Mouse (Mus musculus) liver, postnatal 0 days (tissue): ENCODE measurements around the gene Rimbp3. TPM values are rescaled to one million over a fixed set of nuclear protein-coding genes. Genes with fewer than 3 reads are reported as not detected.
A peak's percentile ranks its signal among the peaks of the same experiment; 100 is the strongest.
"Not testable (repeated sequence)": the region's sequence is repeated elsewhere in the genome, so short reads cannot be mapped to it uniquely, and the experiment has no call there.

Experiments
- ATAC-seq: fragments of 200-750 bp; cut with Nextera tagmentation; 2 replicates; pipeline ENCODE4 v1.8.0; 2017; ENCODE audit warnings: mild to moderate bottlenecking, moderate library complexity
- DNase-seq: peaks from one replicate; pipeline ENCODE4 v3.0.0-alpha.2; 2016
- H3K27ac ChIP-seq: fragments of 300-500 bp; sonication (generic); 2 replicates; pipeline ENCODE4 v1.5.1; 2014; ENCODE audit warnings: antibody characterized with exemption, moderate library complexity, mild to moderate bottlenecking, low read depth
- H3K27me3 ChIP-seq: fragments of 300-500 bp; sonication (generic); 2 replicates; pipeline ENCODE4 v1.6.1; 2014; ENCODE audit warnings: low read length, control low read depth, mixed read lengths; ENCODE audit not compliant: insufficient read depth
- H3K36me3 ChIP-seq: fragments of 300-500 bp; sonication (generic); replicated peaks from 2 replicates; pipeline ENCODE4 v1.6.1; 2014; ENCODE audit warnings: mild to moderate bottlenecking, control low read depth, low read length, moderate library complexity, mixed read lengths; ENCODE audit not compliant: insufficient read depth
- H3K4me1 ChIP-seq: fragments of 300-500 bp; sonication (generic); 2 replicates; pipeline ENCODE4 v1.6.1; 2014; ENCODE audit warnings: antibody characterized with exemption, mild to moderate bottlenecking, control low read depth; ENCODE audit not compliant: insufficient read depth
- H3K4me2 ChIP-seq: fragments of 300-500 bp; sonication (generic); 2 replicates; pipeline ENCODE4 v1.6.1; 2014; ENCODE audit warnings: low read depth, mild to moderate bottlenecking, low read length, moderate library complexity, mixed read lengths
- H3K4me3 ChIP-seq: fragments of 300-500 bp; sonication (generic); 2 replicates; pipeline ENCODE4 v1.5.1; 2014; ENCODE audit warnings: low read depth, low read length
- H3K9ac ChIP-seq: fragments of 300-500 bp; sonication (generic); replicated peaks from 2 replicates; pipeline ENCODE4 v1.6.1; 2014; ENCODE audit warnings: mild to moderate bottlenecking, moderate library complexity
- H3K9me3 ChIP-seq: fragments of 300-500 bp; sonication (generic); 2 replicates; pipeline ENCODE4 v1.6.1; 2016; ENCODE audit warnings: mild to moderate bottlenecking, control low read depth, low read length, mixed read lengths
- CTCF ChIP-seq: sonication (generic); IDR thresholded peaks from 2 replicates; pipeline ENCODE4 v1.5.1; 2016; ENCODE audit warnings: antibody characterized with exemption, low read depth
- EP300 ChIP-seq: IDR thresholded peaks from 2 replicates; pipeline ENCODE4 v1.6.1; 2016; ENCODE audit warnings: antibody characterized with exemption, low read depth, mild to moderate bottlenecking
- WGBS: fragments of 180-500 bp; shearing (Covaris S2); extraction: QIAGEN DNeasy Blood & Tissue Kit; methylation state at CpG from one replicate; pipeline ENCODE4 v1.1.7; 2014; ENCODE audit not compliant: insufficient replicate concordance; 5-methylcytosine and 5-hydroxymethylcytosine counted together
- polyA plus RNA-seq: library from polyadenylated mRNA; unstranded; fragments of >200 nt; fragmentation: Nextera tagmentation; extraction: Ambion mirVana; gene quantifications from 2 replicates; pipeline ENCODE4 v1.2.1, GENCODE M21; 2015

The Rimbp3 gene
- polyA plus RNA-seq: 0.02 TPM in 1 of 2 replicates, not detected in the other

DNA sequence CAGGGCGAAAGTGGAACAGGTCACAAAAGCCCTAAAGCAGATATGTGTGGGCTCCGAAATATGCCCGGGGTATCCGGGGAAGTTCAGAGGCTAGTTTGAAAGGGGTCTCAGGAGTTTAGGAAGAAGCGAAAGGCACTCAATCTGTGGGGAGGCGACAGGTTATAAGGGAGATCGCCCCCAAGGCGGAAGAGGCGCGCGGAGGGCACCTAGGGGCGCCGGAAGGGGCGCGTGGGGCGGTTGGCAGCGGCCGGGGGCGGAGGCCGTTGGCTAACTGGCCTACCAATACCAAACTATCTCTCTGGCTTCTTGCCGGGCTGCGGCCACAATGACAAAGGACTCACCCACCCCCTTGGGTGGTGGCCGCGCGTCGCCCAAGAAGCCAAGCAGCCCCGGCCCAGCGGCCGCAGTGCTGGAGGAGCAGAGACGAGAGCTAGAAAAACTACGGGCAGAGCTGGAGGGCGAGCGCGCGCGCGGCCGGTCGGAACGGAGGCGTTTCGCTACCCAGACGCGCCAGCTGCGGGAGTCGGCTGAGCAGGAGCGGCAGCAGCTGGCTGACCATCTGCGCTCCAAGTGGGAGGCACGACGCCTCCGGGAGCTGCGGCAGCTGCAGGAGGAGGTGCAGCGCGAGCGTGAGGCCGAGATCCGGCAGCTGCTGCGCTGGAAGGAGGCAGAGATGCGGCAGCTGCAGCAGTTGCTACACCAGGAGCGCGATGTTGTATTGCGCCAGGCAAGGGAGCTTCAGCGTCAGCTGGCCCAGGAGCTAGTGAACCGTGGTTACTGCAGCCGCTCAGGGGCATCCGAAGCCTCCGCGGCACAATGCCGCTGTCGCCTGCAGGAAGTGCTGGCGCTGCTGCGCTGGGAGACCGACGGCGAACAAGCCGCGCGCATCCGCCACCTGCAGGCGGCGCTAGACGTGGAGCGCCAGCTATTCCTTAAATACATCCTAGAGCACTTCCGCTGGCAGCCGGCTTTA, at the start of gene Rimbp3:
Gene Rimbp3, plus strand, starts transcription at position 215 of the 973 bp plus-strand sequence.
- Histone ChIP-seq H3K27ac (no peak within 1 kb of the TSS), H3K9me3 (no peaks in the 10 kb centered on the region), H3K27me3 (peaks cover 23% of the 10 kb centered on the region), H3K36me3 (no peaks in the 10 kb centered on the region), H3K9ac (peak within 1 kb of the TSS; percentile 58), H3K4me3 (peak within 1 kb of the TSS; percentile 58), H3K4me1 (peaks cover 22% of the 10 kb centered on the region), H3K4me2 (peak within 1 kb of the TSS; percentile 98)
- ATAC-seq (peak; percentile 80), DNase-seq (peak; percentile 87)
- TF ChIP-seq CTCF (peak; percentile 90), EP300 (no peak)
- 2% methylated on average over 82 of the region's 85 CpGs for WGBS

DNA sequence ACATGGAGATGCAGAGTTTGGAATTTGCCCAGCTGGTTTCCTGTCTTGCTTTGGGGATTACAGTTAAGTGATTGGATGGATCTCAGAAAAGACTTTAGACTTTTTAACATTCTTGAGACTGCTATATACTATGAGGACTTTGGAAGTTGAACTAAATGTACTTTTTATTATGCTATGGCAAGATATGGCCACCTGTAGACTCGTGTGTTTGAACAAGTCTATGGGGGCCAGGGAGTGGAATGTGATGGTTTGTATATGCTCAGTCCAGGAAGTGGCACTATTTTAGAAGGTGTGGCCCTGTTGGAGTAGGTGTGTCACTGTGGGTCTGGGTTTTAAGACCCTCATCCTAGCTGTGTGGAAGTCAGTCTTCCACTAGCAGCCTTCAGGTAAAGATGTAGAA, 42.9 kb upstream of the Rimbp3 start:
- not testable (repeated sequence) for ATAC-seq, H3K9ac ChIP-seq
- H3K36me3 ChIP-seq: peaks cover 28% of the 10 kb centered on the region

DNA sequence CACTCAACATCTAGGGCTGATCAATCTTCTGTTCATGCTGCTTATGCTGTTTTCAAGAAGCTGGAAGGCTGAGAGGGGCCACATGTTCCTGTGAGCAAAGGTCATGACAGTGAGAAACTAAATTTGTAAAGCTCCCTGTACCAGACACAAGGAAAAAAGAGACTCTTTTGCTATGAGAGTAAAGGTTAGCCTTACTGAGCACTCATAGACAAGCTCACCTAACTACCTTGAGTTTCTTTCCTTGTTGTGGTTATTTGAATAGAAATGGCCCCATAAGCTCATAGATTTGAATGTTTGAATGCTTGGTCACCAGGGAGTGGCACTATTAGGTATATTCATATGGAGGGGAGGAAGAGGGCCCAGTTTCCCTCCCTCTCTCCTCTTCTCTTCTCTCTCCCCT, 41.2 kb upstream of the Rimbp3 start:
- Histone ChIP-seq H3K27me3 (no peaks in the 10 kb centered on the region), H3K36me3 (peaks cover 36% of the 10 kb centered on the region), H3K4me2 (no peak overlapping the region), H3K9me3 (no peaks in the 10 kb centered on the region), H3K9ac (no peak overlapping the region), H3K27ac (no peak overlapping the region), H3K4me1 (no peaks in the 10 kb centered on the region), H3K4me3 (no peak overlapping the region)
- TF ChIP-seq EP300 (no peak), CTCF (no peak)
- DNase-seq (no peak), ATAC-seq (no peak)

More for the DNA sequence above, 42.9 kb upstream of the Rimbp3 start:
- H3K27ac ChIP-seq, H3K4me3 ChIP-seq, H3K4me1 ChIP-seq, DNase-seq, H3K9me3 ChIP-seq, H3K27me3 ChIP-seq, H3K4me2 ChIP-seq: not testable (repeated sequence)
- WGBS: 86% methylated on average over 1 of the region's 1 CpGs

DNA sequence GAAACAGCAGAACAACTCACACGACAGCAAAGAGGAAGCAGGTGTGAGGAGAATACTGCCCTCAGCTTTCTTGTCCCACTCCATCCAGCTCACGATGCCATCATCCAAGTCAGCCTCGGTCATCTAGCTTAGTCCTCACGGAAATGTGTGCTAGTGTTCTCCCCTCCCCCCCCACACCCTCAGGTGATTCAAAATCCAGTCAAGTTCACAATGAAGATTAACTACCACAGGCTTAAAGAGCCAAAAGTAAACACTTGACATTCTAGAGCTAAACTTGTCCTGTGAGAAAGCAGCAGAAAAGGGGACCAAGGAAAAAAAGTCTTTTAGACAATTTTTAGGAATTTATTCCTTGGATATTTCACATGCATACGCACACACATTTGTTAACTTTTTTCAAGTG, 40.4 kb upstream of the Rimbp3 start:
- no peak for DNase-seq
- peaks cover 40% of the 10 kb centered on the region for H3K36me3 ChIP-seq
- no peaks in the 10 kb centered on the region for H3K9me3 ChIP-seq
- no peak overlapping the region for H3K9ac ChIP-seq
- no peak overlapping the region for H3K4me2 ChIP-seq
- H3K27me3 ChIP-seq: no peaks in the 10 kb centered on the region
- no peak for TF ChIP-seq EP300
- no peak for TF ChIP-seq CTCF
- H3K4me3 ChIP-seq: no peak overlapping the region
- 84% methylated on average over 5 of the region's 5 CpGs for WGBS
- ATAC-seq: no peak
- no peak overlapping the region for H3K27ac ChIP-seq
- H3K4me1 ChIP-seq: no peaks in the 10 kb centered on the region

DNA sequence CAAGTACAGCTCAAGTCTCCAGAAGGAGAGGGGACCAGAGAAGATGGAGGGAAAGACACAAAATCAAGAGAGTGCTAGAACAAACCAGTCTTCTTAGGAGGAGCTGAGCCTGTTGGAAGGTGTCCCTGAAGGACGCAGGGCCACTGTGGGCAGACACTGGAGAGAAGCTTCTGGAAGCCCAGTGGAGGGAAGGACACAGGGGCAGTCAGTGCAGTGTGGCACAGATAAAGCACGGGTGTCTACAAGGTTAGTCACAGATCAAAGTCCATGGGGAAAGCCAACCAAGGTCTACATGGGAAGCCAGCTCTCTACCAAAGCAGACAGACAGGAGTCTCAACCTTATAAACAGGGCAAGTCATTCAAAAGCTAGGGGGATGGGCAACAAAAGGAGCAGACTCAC, 32.6 kb upstream of the Rimbp3 start:
- H3K4me2 ChIP-seq: no peak overlapping the region
- peaks cover 46% of the 10 kb centered on the region for H3K36me3 ChIP-seq
- no peak overlapping the region for H3K27ac ChIP-seq
- DNase-seq (no peak), ATAC-seq (no peak)
- no peak overlapping the region for H3K4me3 ChIP-seq
- 75% methylated on average over 2 of the region's 2 CpGs for WGBS
- H3K9me3 ChIP-seq: no peaks in the 10 kb centered on the region
- H3K27me3 ChIP-seq: no peaks in the 10 kb centered on the region
- TF ChIP-seq CTCF: no peak
- TF ChIP-seq EP300: no peak
- H3K9ac ChIP-seq: no peak overlapping the region
- H3K4me1 ChIP-seq: peaks cover 15% of the 10 kb centered on the region

DNA sequence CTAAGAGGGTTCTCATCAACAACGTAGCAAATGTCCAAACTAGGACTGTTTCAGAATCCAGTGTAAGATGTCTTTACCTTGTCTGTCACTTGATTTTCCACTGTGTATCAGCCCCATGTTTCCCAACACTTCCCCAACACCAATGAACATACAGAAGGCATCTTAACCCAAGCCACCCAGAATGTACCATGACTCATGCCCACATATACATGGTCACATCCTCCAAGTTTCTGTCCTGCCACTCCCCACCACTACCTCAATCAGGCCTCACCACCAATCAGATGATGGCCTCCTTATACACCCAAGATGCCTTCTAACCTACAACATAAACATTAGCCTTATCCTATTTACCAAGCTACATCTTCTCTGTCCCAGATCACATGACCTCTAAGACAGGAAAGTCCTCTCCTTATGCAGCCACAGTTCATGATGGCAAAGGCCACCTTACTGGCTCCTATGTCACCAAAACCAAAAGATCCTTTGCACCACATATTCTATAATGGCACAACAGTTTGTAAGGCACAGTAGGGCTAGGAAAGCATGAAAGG, 30.7 kb upstream of the Rimbp3 start:
- peaks cover 31% of the 10 kb centered on the region for H3K4me1 ChIP-seq
- no peak overlapping the region for H3K27ac ChIP-seq
- ATAC-seq: no peak
- no peak overlapping the region for H3K4me3 ChIP-seq
- H3K27me3 ChIP-seq: no peaks in the 10 kb centered on the region
- DNase-seq: no peak
- H3K9me3 ChIP-seq: no peaks in the 10 kb centered on the region
- TF ChIP-seq EP300 (no peak), CTCF (no peak)
- 90% methylated on average over 1 of the region's 1 CpGs for WGBS
- peaks cover 33% of the 10 kb centered on the region for H3K36me3 ChIP-seq
- no peak overlapping the region for H3K9ac ChIP-seq
- H3K4me2 ChIP-seq: no peak overlapping the region
